Mouse (Mus musculus) MEL (cell line): ENCODE measurements at regions not wholly inside any gene's neighbourhood (a gene's known extent, or its start where the extent isn't known, plus 50 kb on each side); places are given as distances from the start of the nearest gene placed in this dataset.

Experiments
- DNase-seq: peaks from one replicate; pipeline ENCODE4 v3.0.0; 2011; ENCODE audit warnings: low read depth, low spot score
- H3K27ac ChIP-seq: 2 replicates; pipeline ENCODE4 v1.5.1; 2012; ENCODE audit warnings: low read depth, mild to moderate bottlenecking, control low read depth, low read length, moderate library complexity; ENCODE audit not compliant: control insufficient read depth
- H3K27me3 ChIP-seq, 2 experiments: fragments of 150-350 bp in 1 of 2; sonication (generic) in 1 of 2; 2 replicates each; pipeline ENCODE4 v1.6.1; 2012; ENCODE audit warnings: low read length in 2 of 2, mild to moderate bottlenecking in 2 of 2, improper control_type of control experiment in 1 of 2, moderate library complexity in 1 of 2; ENCODE audit not compliant: insufficient read depth in 2 of 2, control insufficient read depth in 1 of 2
- H3K36me3 ChIP-seq, 2 experiments: 2 replicates each; pipeline ENCODE4 v1.6.1; 2012 to 2014; ENCODE audit warnings: low read length in 2 of 2, improper control_type of control experiment in 1 of 2, inconsistent platforms in 1 of 2, mild to moderate bottlenecking in 1 of 2; ENCODE audit not compliant: insufficient read depth in 2 of 2, control insufficient read depth in 1 of 2
- H3K4me1 ChIP-seq, 2 experiments: fragments of 150-350 bp in 1 of 2; sonication (generic) in 1 of 2; 2 replicates each; pipeline ENCODE4 v1.6.1; 2012; ENCODE audit warnings: low read length in 2 of 2, improper control_type of control experiment in 1 of 2, mild to moderate bottlenecking in 1 of 2; ENCODE audit not compliant: insufficient read depth in 2 of 2, control insufficient read depth in 1 of 2
- H3K4me3 ChIP-seq, 2 experiments: fragments of 150-350 bp in 1 of 2; sonication (generic) in 1 of 2; 2 replicates each; pipeline ENCODE4 v1.5.1; 2012; ENCODE audit warnings: low read depth in 2 of 2, low read length in 2 of 2, mild to moderate bottlenecking in 2 of 2, moderate library complexity in 2 of 2, control low read depth in 1 of 2, improper control_type of control experiment in 1 of 2; ENCODE audit not compliant: control insufficient read depth in 1 of 2, insufficient read depth in 1 of 2
- H3K79me2 ChIP-seq: 2 replicates; pipeline ENCODE4 v1.6.1; 2012; ENCODE audit warnings: mild to moderate bottlenecking, low read length, moderate library complexity; ENCODE audit not compliant: control insufficient read depth, poor library complexity, insufficient read depth
- H3K9ac ChIP-seq: 2 replicates; pipeline ENCODE4 v1.6.1; 2012; ENCODE audit warnings: low read depth, mild to moderate bottlenecking, control low read depth, low read length, moderate library complexity; ENCODE audit not compliant: control insufficient read depth, poor library complexity, severe bottlenecking
- H3K9me3 ChIP-seq: fragments of 150-350 bp; sonication (generic); replicated peaks from 2 replicates; pipeline ENCODE4 v1.6.1; 2012; ENCODE audit warnings: mild to moderate bottlenecking, low read length, improper control_type of control experiment, moderate library complexity; ENCODE audit not compliant: insufficient read depth
- CHD1 ChIP-seq: IDR thresholded peaks from 2 replicates; pipeline ENCODE4 v1.6.1; 2012; ENCODE audit warnings: low read depth, mild to moderate bottlenecking, inconsistent platforms, low read length, improper control_type of control experiment
- CHD2 ChIP-seq: IDR thresholded peaks from 2 replicates; pipeline ENCODE4 v1.6.1; 2011; ENCODE audit warnings: low read length, improper control_type of control experiment
- E2F4 ChIP-seq: IDR thresholded peaks from 2 replicates; pipeline ENCODE4 v1.6.1; 2011; ENCODE audit warnings: low read depth, low read length, improper control_type of control experiment, borderline replicate concordance
- ELF1 ChIP-seq: IDR thresholded peaks from 2 replicates; pipeline ENCODE4 v1.6.1; 2014; ENCODE audit warnings: low read depth, mild to moderate bottlenecking, inconsistent platforms, low read length, improper control_type of control experiment, moderate library complexity
- EP300 ChIP-seq, 2 experiments: IDR thresholded peaks; 2 replicates each; pipeline ENCODE4 v1.6.1; 2011; ENCODE audit warnings: improper control_type of control experiment in 2 of 2, low read length in 2 of 2, low read depth in 1 of 2, mild to moderate bottlenecking in 1 of 2
- ETS1 ChIP-seq: IDR thresholded peaks from 2 replicates; pipeline ENCODE4 v1.6.1; 2012; ENCODE audit warnings: low read depth, mild to moderate bottlenecking, inconsistent platforms, low read length, improper control_type of control experiment, moderate library complexity
- HCFC1 ChIP-seq: IDR thresholded peaks from 2 replicates; pipeline ENCODE4 v1.6.1; 2012; ENCODE audit warnings: low read depth, mild to moderate bottlenecking, inconsistent platforms, low read length, improper control_type of control experiment, moderate library complexity
- JUND ChIP-seq: IDR thresholded peaks from 2 replicates; pipeline ENCODE4 v1.6.1; 2011; ENCODE audit warnings: low read depth, mild to moderate bottlenecking, improper control_type of control experiment, low read length
- KAT2A ChIP-seq: conservative IDR thresholded peaks from 2 replicates; pipeline ENCODE4 v1.6.1; 2012; ENCODE audit warnings: low read depth, low read length, improper control_type of control experiment, inconsistent platforms
- MAX ChIP-seq: IDR thresholded peaks from 2 replicates; pipeline ENCODE4 v1.6.1; 2011; ENCODE audit warnings: low read length, improper control_type of control experiment
- MAZ ChIP-seq: IDR thresholded peaks from 2 replicates; pipeline ENCODE4 v1.6.1; 2012; ENCODE audit warnings: low read depth, mild to moderate bottlenecking, inconsistent platforms, low read length, improper control_type of control experiment
- MXI1 ChIP-seq: IDR thresholded peaks from 2 replicates; pipeline ENCODE4 v1.6.1; 2011; ENCODE audit warnings: mild to moderate bottlenecking, low read depth, low read length, improper control_type of control experiment
- MYB ChIP-seq: IDR thresholded peaks from 2 replicates; pipeline ENCODE4 v1.6.1; 2011; ENCODE audit warnings: mild to moderate bottlenecking, low read depth, low read length, improper control_type of control experiment
- NELFE ChIP-seq: IDR thresholded peaks from 2 replicates; pipeline ENCODE4 v1.6.1; 2011; ENCODE audit warnings: low read depth, low read length, improper control_type of control experiment
- NRF1 ChIP-seq: IDR thresholded peaks from 2 replicates; pipeline ENCODE4 v1.6.1; 2014; ENCODE audit warnings: low read depth, mild to moderate bottlenecking, inconsistent platforms, low read length, improper control_type of control experiment, moderate library complexity; ENCODE audit not compliant: poor library complexity, insufficient read depth, severe bottlenecking
- POLR2A ChIP-seq, 2 experiments: IDR thresholded peaks; 2 replicates each; pipeline ENCODE4 v1.6.1; 2011 to 2012; ENCODE audit warnings: low read length in 2 of 2, mild to moderate bottlenecking in 2 of 2, control low read depth in 1 of 2, improper control_type of control experiment in 1 of 2, low read depth in 1 of 2, moderate library complexity in 1 of 2; ENCODE audit not compliant: control insufficient read depth in 1 of 2, insufficient read depth in 1 of 2, poor library complexity in 1 of 2
- POLR2AphosphoS5 ChIP-seq: IDR thresholded peaks from 2 replicates; pipeline ENCODE4 v1.6.1; 2012; ENCODE audit warnings: low read depth, borderline replicate concordance, mild to moderate bottlenecking, inconsistent platforms, low read length, moderate library complexity, mixed read lengths
- RAD21 ChIP-seq: IDR thresholded peaks from 2 replicates; pipeline ENCODE4 v1.6.1; 2011; ENCODE audit warnings: mild to moderate bottlenecking, low read depth, low read length, improper control_type of control experiment
- RCOR1 ChIP-seq: IDR thresholded peaks from 2 replicates; pipeline ENCODE4 v1.6.1; 2012; ENCODE audit warnings: low read depth, mild to moderate bottlenecking, inconsistent platforms, low read length, improper control_type of control experiment
- SIN3A ChIP-seq: IDR thresholded peaks from 2 replicates; pipeline ENCODE4 v1.6.1; 2012; ENCODE audit warnings: low read length, improper control_type of control experiment, inconsistent platforms
- TAL1 ChIP-seq: IDR thresholded peaks from 2 replicates; pipeline ENCODE4 v1.6.1; 2012; ENCODE audit warnings: mild to moderate bottlenecking, inconsistent platforms, low read length, moderate library complexity, mixed read lengths
- UBTF ChIP-seq: IDR thresholded peaks from 2 replicates; pipeline ENCODE4 v1.6.1; 2012; ENCODE audit warnings: low read depth, mild to moderate bottlenecking, inconsistent platforms, low read length, improper control_type of control experiment, moderate library complexity, borderline replicate concordance; ENCODE audit not compliant: insufficient read depth
- USF2 ChIP-seq, 2 experiments: IDR thresholded peaks; 2 replicates each; pipeline ENCODE4 v1.6.1; 2011 to 2012; ENCODE audit warnings: improper control_type of control experiment in 2 of 2, low read length in 2 of 2, borderline replicate concordance in 1 of 2, inconsistent platforms in 1 of 2, low read depth in 1 of 2, mild to moderate bottlenecking in 1 of 2; ENCODE audit not compliant: insufficient read depth in 1 of 2
- ZMIZ1 ChIP-seq: IDR thresholded peaks from 2 replicates; pipeline ENCODE4 v1.6.1; 2012; ENCODE audit warnings: low read depth, mild to moderate bottlenecking, inconsistent platforms, low read length, improper control_type of control experiment, moderate library complexity
- ZNF384 ChIP-seq: IDR thresholded peaks from 2 replicates; pipeline ENCODE4 v1.6.1; 2012; ENCODE audit warnings: low read depth, mild to moderate bottlenecking, inconsistent platforms, low read length, improper control_type of control experiment

- Histone ChIP-seq H3K79me2 (no peaks in the 10 kb centered on the region), H3K36me3 (no peaks in the 10 kb centered on the region), H3K4me3 (no peak overlapping the region), H3K4me1 (peaks cover 0 to 3% of the 10 kb centered on the region in 2 experiments; a peak in 1 of 4 replicates), H3K9me3 (no peaks in the 10 kb centered on the region), H3K27me3 (no peaks in the 10 kb centered on the region; a peak in 1 of 4 replicates), H3K27ac (no peak overlapping the region), H3K9ac (no peak overlapping the region)
- TF ChIP-seq NRF1: no peak
- no peak for TF ChIP-seq MAX
- TF ChIP-seq E2F4: no peak
- TF ChIP-seq MXI1: no peak
- no peak for TF ChIP-seq RAD21
- TF ChIP-seq POLR2A (IDR thresholded peaks at IDR 0.05; ENCODE audit: control insufficient read depth in 1 of 2, insufficient read depth in 1 of 2, low read depth in 1 of 2, low read length in 2 of 2, poor library complexity in 1 of 2): no peak
- TF ChIP-seq MAZ: no peak
- no peak for TF ChIP-seq HCFC1
- no peak for TF ChIP-seq SIN3A
- no peak for TF ChIP-seq CHD1
- DNase-seq: no peak
Measured at GRCm38 (mm10) chr14:71251116-71251515, 651.5 kb upstream of the Fam160b2 start.

- peak; percentile 42 for DNase-seq
- TF ChIP-seq RCOR1 (peak; percentile 61; the same call in 1 of the 2 replicates), TAL1 (peak; percentile 71), JUND (no peak), ELF1 (no peak)
- H3K27me3 ChIP-seq: no peaks in the 10 kb centered on the region; a peak in 1 of 4 replicates
- H3K4me3 ChIP-seq: no peak overlapping the region
- H3K9me3 ChIP-seq: no peaks in the 10 kb centered on the region
- H3K27ac ChIP-seq: no peak overlapping the region
- no peaks in the 10 kb centered on the region for H3K36me3 ChIP-seq
- H3K9ac ChIP-seq: no peak overlapping the region
- peaks cover 0 to 3% of the 10 kb centered on the region in 2 experiments; a peak in 1 of 4 replicates for H3K4me1 ChIP-seq
- H3K79me2 ChIP-seq: no peaks in the 10 kb centered on the region
Measured at GRCm38 (mm10) chr14:71249387-71249965, 649.8 kb upstream of the Fam160b2 start.

- TF ChIP-seq ZMIZ1 (no peak), MYB (no peak), KAT2A (no peak), MXI1 (no peak), CHD2 (no peak), UBTF (no peak), E2F4 (no peak), CHD1 (no peak), RAD21 (no peak), EP300 (IDR thresholded peaks at IDR 0.05; ENCODE audit: low read depth in 1 of 2, low read length in 2 of 2) (no peak), RCOR1 (no peak), MAX (no peak), ETS1 (no peak), POLR2A (IDR thresholded peaks at IDR 0.05; ENCODE audit: control insufficient read depth in 1 of 2, insufficient read depth in 1 of 2, low read depth in 1 of 2, low read length in 2 of 2, poor library complexity in 1 of 2) (no peak), USF2 (IDR thresholded peaks at IDR 0.05; ENCODE audit: borderline replicate concordance in 1 of 2, insufficient read depth in 1 of 2, low read depth in 1 of 2, low read length in 2 of 2) (no peak), ZNF384 (no peak), POLR2AphosphoS5 (no peak), NELFE (no peak)
- TF ChIP-seq, all 39 proteins: peak for 0
- no peak overlapping the region for H3K27ac ChIP-seq
- peaks cover 0 to 3% of the 10 kb centered on the region in 2 experiments; a peak in 1 of 4 replicates for H3K4me1 ChIP-seq
- H3K4me3 ChIP-seq: no peak overlapping the region
- no peak for DNase-seq
- no peaks in the 10 kb centered on the region; a peak in 1 of 4 replicates for H3K27me3 ChIP-seq
- H3K9me3 ChIP-seq: no peaks in the 10 kb centered on the region
- H3K79me2 ChIP-seq: no peaks in the 10 kb centered on the region
- no peaks in the 10 kb centered on the region for H3K36me3 ChIP-seq
- no peak overlapping the region for H3K9ac ChIP-seq
Measured at GRCm38 (mm10) chr14:71248534-71248933, 648.9 kb upstream of the Fam160b2 start.
